Mouse (Mus musculus): ENCODE data around the gene Hdhd3. TPM values are rescaled to one million over a fixed set of nuclear protein-coding genes. Genes with fewer than 3 reads are reported as not detected.
"Not testable (repeated sequence)": the region's sequence is repeated elsewhere in the genome, so short reads cannot be mapped to it uniquely, and the experiment has no call there.

Gene Hdhd3
- polyA plus RNA-seq, 1 experiment from 2014 or later: 125 TPM

- not testable (repeated sequence) for H3K27ac ChIP-seq (ENCODE audit: low read depth, low read length); H3K4me1 ChIP-seq (replicated peaks; ENCODE audit: control insufficient read depth, insufficient read depth, low read length); H3K9me3 ChIP-seq (ENCODE audit: control insufficient read depth); H3K36me3 ChIP-seq (ENCODE audit: control insufficient read depth, insufficient read depth); ATAC-seq; H3K27me3 ChIP-seq (replicated peaks; ENCODE audit: control insufficient read depth, insufficient read depth, low read length)
- Histone ChIP-seq H3K9ac (ENCODE audit: low read depth, low read length) (peak overlapping the region; percentile 66; the same call in 1 of the 2 replicates), H3K4me3 (ENCODE audit: low read depth, low read length) (peak overlapping the region; percentile 60), H3K4me2 (replicated peaks; ENCODE audit: low read depth) (peak overlapping the region; percentile 91)
- TF ChIP-seq CTCF (IDR thresholded peaks at IDR 0.05; ENCODE audit: low read depth): peak; percentile 76
- 11% methylated on average over 11 of the region's 11 CpGs for WGBS
These were observed 23.7 kb downstream of the Hdhd3 start for GRCm38 (mm10) chr4:62479593-62479936.

DNA sequence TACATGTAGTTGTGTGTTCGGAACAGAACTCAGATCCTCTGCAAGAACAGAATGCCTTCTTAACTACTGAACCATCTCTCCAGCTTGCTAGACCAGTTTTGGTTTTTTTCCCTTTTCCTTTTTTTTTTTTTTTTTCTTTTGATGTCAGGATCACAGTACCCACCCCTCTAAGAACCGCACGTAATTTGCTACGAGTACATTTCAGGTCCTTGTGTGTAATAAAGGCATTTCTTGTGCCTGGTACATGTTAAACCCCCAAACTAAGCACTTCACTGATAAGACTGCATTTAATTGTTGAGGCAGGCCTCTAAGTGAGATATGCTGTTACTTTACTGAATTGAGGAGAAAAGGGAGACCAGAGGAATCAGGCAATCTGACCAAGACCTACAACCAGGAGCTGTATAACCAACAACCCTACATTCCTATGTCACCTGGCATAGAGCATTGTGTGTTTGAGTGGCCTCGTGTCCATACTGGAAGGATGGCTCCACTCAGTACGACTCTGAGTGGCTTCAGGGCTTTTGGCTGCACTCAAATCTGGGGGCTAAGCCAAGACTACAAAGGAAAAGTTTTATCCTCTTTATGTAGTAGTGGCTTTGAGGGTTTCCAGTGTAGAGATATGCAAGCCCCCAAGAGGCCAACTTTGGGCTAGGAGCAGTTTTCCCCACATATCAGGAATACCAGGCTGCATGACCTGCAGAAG, 25.6 kb downstream of the Hdhd3 start:
- H3K27ac ChIP-seq (ENCODE audit: low read depth, low read length): no peak overlapping the region
- H3K36me3 ChIP-seq (ENCODE audit: control insufficient read depth, insufficient read depth): no peaks in the 10 kb centered on the region
- no peak overlapping the region for H3K4me2 ChIP-seq (replicated peaks; ENCODE audit: low read depth)
- no peak overlapping the region for H3K9ac ChIP-seq (ENCODE audit: low read depth, low read length)
- no peaks in the 10 kb centered on the region for H3K4me1 ChIP-seq (replicated peaks; ENCODE audit: control insufficient read depth, insufficient read depth, low read length)
- ATAC-seq: no peak
- H3K27me3 ChIP-seq (replicated peaks; ENCODE audit: control insufficient read depth, insufficient read depth, low read length): no peaks in the 10 kb centered on the region
- no peak overlapping the region for H3K4me3 ChIP-seq (ENCODE audit: low read depth, low read length)
- H3K9me3 ChIP-seq (ENCODE audit: control insufficient read depth): no peaks in the 10 kb centered on the region
- TF ChIP-seq CTCF (IDR thresholded peaks at IDR 0.05; ENCODE audit: low read depth): no peak
- 44% methylated on average over 6 of the region's 6 CpGs for WGBS

DNA sequence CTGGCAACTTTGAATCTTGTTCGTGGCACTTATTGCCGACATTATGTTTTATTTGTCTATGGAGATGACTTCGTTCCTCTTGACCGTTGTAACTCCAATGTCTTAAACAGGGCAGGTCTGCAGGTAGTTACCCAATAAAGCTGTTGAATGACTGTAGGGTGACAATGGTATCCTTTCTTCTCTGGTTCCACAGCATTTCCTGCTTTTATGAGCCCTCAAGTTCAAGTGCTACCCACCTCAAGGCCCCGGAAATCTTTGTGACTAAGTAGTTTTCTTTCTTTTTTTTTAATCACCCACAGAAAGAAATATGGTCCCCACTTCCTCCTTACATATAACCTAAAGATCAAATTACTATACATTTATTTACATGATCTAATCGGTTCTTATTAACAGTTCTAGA, 27.5 kb downstream of the Hdhd3 start:
- 47% methylated on average over 6 of the region's 6 CpGs for WGBS
- Histone ChIP-seq H3K4me1 (replicated peaks; ENCODE audit: control insufficient read depth, insufficient read depth, low read length) (no peaks in the 10 kb centered on the region), H3K27me3 (replicated peaks; ENCODE audit: control insufficient read depth, insufficient read depth, low read length) (no peaks in the 10 kb centered on the region), H3K4me2 (replicated peaks; ENCODE audit: low read depth) (no peak overlapping the region), H3K9me3 (ENCODE audit: control insufficient read depth) (no peaks in the 10 kb centered on the region), H3K4me3 (ENCODE audit: low read depth, low read length) (no peak overlapping the region), H3K36me3 (ENCODE audit: control insufficient read depth, insufficient read depth) (no peaks in the 10 kb centered on the region), H3K9ac (ENCODE audit: low read depth, low read length) (no peak overlapping the region), H3K27ac (ENCODE audit: low read depth, low read length) (no peak overlapping the region; the same call in 1 of the 2 replicates)
- no peak for TF ChIP-seq CTCF (IDR thresholded peaks at IDR 0.05; ENCODE audit: low read depth)
- ATAC-seq: peak; percentile 69

DNA sequence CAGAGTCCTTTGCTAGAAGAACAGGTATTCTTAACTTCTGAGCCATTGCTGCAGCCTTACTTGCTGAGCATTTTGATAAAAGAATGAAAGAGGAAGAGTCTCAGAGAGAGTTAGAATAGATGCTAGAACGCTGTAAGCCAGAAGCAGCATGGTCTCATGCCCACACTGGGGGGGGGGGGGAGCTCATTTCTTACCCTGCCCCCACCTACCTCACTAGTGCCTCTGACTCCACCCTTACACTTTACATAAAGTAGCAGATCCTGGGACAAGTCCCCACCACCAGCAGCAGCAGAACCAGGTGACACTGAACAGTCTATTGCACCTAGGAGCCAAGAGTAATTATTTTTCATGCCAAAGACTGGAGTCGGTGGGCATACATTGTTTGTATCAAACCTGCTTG, 28.1 kb downstream of the Hdhd3 start:
- no peak overlapping the region for H3K4me3 ChIP-seq (ENCODE audit: low read depth, low read length)
- H3K4me1 ChIP-seq (replicated peaks; ENCODE audit: control insufficient read depth, insufficient read depth, low read length): 0 out of 2 replicates have a peak, but pooled peaks cover 2% of the 10 kb centered on the region
- H3K27me3 ChIP-seq (replicated peaks; ENCODE audit: control insufficient read depth, insufficient read depth, low read length): no peaks in the 10 kb centered on the region
- H3K36me3 ChIP-seq (ENCODE audit: control insufficient read depth, insufficient read depth): no peaks in the 10 kb centered on the region
- H3K9ac ChIP-seq (ENCODE audit: low read depth, low read length): no peak overlapping the region
- no peak overlapping the region for H3K4me2 ChIP-seq (replicated peaks; ENCODE audit: low read depth)
- H3K9me3 ChIP-seq (ENCODE audit: control insufficient read depth): no peaks in the 10 kb centered on the region
- 67% methylated on average over 2 of the region's 2 CpGs for WGBS
- H3K27ac ChIP-seq (ENCODE audit: low read depth, low read length): no peak overlapping the region
- no peak for TF ChIP-seq CTCF (IDR thresholded peaks at IDR 0.05; ENCODE audit: low read depth)
- no peak for ATAC-seq

DNA sequence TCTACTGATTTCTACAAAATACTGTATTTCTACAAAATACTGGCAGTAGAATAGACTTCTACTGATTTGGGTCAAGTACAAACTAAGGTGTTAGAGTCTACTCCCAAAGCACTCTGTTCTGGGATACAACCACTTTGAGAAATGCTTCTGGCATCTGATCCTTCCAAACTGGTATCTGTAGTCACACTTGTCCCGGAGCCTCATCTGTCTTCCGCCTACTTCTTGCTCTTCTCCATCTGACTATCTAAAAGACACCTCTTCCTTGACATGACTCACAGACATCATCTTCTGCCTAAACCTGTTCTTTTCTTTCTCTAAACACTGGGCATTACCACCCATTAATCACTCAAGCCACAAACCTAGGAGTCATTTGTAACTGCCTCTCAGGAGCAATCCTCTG, 31.2 kb downstream of the Hdhd3 start:
- Histone ChIP-seq H3K4me1 (replicated peaks; ENCODE audit: control insufficient read depth, insufficient read depth, low read length) (0 out of 2 replicates have a peak, but pooled peaks cover 2% of the 10 kb centered on the region), H3K27ac (ENCODE audit: low read depth, low read length) (no peak overlapping the region), H3K4me2 (replicated peaks; ENCODE audit: low read depth) (no peak overlapping the region), H3K4me3 (ENCODE audit: low read depth, low read length) (no peak overlapping the region), H3K27me3 (replicated peaks; ENCODE audit: control insufficient read depth, insufficient read depth, low read length) (no peaks in the 10 kb centered on the region), H3K9me3 (ENCODE audit: control insufficient read depth) (no peaks in the 10 kb centered on the region), H3K36me3 (ENCODE audit: control insufficient read depth, insufficient read depth) (no peaks in the 10 kb centered on the region), H3K9ac (ENCODE audit: low read depth, low read length) (no peak overlapping the region)
- no peak for TF ChIP-seq CTCF (IDR thresholded peaks at IDR 0.05; ENCODE audit: low read depth)
- WGBS: 89% methylated on average over 2 of the region's 2 CpGs
- no peak for ATAC-seq

DNA sequence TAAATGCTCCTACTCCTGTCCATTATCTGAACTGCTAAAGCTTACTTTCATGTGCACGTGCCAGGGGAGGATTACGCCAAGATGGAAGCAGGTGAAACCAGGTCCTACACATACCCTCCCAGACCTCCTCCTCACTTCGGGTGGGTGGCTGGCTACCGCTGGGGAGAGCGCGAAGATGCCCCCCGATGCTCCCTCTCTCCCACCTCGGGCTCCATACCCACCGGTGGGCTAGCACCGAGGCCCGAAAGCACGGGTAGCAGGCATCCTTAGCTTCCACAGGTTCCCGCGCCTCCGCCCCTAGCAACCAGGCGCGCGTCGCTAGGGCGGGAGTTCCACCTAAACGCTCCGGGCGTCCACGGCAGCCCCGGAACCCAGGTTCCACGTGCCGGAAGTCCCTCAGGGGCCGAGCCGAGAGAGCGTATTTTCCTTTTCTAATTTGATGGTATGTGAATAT, 32.6 kb downstream of the Hdhd3 start, which contains the start of gene Wdr31:
Gene Wdr31 (minus strand): TSS at position 299 of the 454 bp plus-strand sequence.
- Histone ChIP-seq H3K27me3 (replicated peaks; ENCODE audit: control insufficient read depth, insufficient read depth, low read length) (no peaks in the 10 kb centered on the region), H3K4me3 (ENCODE audit: low read depth, low read length) (peak within 1 kb of the TSS; percentile 60), H3K36me3 (ENCODE audit: control insufficient read depth, insufficient read depth) (no peaks in the 10 kb centered on the region), H3K27ac (ENCODE audit: low read depth, low read length) (no peak within 1 kb of the TSS), H3K9ac (ENCODE audit: low read depth, low read length) (peak within 1 kb of the TSS; percentile 45; the same call in 1 of the 2 replicates), H3K4me1 (replicated peaks; ENCODE audit: control insufficient read depth, insufficient read depth, low read length) (0 out of 2 replicates have a peak, but pooled peaks cover 2% of the 10 kb centered on the region), H3K9me3 (ENCODE audit: control insufficient read depth) (no peaks in the 10 kb centered on the region), H3K4me2 (replicated peaks; ENCODE audit: low read depth) (peak within 1 kb of the TSS; percentile 95)
- peak; percentile 84 for ATAC-seq
- no peak for TF ChIP-seq CTCF (IDR thresholded peaks at IDR 0.05; ENCODE audit: low read depth)
- 1% methylated on average over 30 of the region's 30 CpGs for WGBS
